Mouse (Mus musculus) left cerebral cortex, postnatal 25 days (tissue): Measurements from ENCODE around the gene Rffl. TPM values are rescaled to one million over a fixed set of nuclear protein-coding genes. Genes with fewer than 3 reads are reported as not detected.

Experiments used
- DNase-seq, 2 experiments: peaks; one replicate each; pipeline ENCODE4 v3.0.0; 2022; ENCODE audit warnings: low spot score in 2 of 2, mixed read lengths in 1 of 2
- intact Hi-C: fragments of 180-260 bp; cut with DNase I; formaldehyde crosslinking; loops from one replicate; pipeline ENCODE4 v1.15.1; 2025
- total RNA-seq, 2 experiments: library from RNA; stranded (reverse); gene quantifications; 2 replicates each; pipeline ENCODE4 v1.2.3; 2021

Gene Rffl
- 1 to 10 TPM; 8.6 to 9.7 TPM for total RNA-seq

DNA sequence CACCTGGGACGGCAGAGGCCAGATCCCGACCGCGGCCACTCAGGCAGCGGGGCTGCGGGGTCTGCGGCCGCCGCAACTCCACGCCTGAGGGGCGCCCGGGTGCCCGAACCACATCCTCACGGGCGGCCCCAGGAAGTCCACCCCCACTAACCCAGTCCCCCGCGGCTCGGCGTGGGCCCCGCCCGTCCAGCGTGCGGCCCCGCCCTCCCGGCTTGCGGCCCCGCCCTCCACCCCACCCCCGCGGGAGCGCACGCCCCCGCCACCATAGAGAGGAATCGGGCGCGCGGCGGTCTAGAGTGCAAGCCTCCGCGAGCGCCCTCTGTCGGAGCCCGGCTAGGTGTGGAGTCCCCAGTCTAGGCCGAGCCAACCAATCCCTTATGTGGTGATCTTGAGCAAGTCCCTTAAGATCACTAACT lies at the start of gene Rffl:
TSS of gene Rffl (minus strand) at position 180 of the 416 bp plus-strand sequence.
- intact Hi-C loops, result loop anchor here (1.0 to 5.0 kb wide), 3 partner anchors 37 to 484 kb away; partner anchors contain the start of genes Lig3, Nle1 and Tmem132e
- DNase-seq, result peak; percentile 93

DNA sequence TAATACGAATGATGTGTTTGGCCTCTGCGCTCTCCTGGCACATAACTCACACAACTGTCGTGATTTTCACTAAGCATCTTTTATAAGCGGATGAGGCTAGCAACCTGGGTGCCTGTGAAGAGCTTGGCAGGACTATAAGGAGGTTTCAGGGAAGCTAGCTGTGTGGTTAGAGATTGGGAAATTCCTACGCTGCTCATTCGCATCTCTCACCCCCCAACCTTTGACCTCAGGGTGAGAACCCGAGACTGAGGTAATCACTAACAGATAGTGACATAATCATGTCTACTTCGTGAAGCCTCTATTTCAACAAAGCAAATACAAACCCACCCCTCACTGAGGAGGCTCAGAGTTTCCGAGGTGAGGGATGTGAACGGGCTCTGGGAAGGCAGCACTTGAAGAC lies 49.8 kb upstream of the Rffl start:
- intact Hi-C loops, result no loop called here
- no peak for DNase-seq

DNA sequence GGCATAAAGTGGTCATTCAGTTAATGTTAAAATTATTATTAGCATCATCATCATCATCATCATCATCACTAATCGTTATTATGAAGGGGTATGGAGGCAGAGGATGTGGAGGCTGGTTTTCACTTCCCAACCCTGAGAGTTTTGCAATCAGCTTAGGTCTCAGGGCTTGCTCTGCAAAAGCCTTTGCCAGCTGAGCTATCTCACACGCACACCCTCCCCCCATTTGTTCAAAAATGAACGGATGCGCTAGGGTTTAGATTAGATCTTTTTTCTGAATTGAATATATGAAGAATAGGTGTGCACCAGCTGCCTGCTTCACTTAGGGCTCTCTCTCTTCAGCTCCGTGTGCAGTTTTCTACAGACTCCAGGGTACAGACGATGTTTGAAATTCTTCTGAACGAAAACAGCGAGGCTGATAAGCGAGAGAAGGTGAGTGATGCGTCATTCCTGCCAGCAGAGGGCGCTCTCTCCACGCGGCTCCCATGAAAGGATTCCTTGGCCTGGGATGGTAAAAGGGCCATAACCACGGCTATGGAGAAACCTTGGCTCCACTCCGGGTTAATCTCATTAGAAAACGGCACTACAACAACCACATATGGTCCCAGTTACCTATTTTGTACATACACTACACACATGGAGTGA lies 43.8 kb upstream of the Rffl start:
- DNase-seq, result peak; percentile 67 to 74
- intact Hi-C loops, result loop anchor here (1.0 to 5.0 kb wide), 2 partner anchors 277 to 347 kb away; no protein-coding TSS in a partner anchor

DNA sequence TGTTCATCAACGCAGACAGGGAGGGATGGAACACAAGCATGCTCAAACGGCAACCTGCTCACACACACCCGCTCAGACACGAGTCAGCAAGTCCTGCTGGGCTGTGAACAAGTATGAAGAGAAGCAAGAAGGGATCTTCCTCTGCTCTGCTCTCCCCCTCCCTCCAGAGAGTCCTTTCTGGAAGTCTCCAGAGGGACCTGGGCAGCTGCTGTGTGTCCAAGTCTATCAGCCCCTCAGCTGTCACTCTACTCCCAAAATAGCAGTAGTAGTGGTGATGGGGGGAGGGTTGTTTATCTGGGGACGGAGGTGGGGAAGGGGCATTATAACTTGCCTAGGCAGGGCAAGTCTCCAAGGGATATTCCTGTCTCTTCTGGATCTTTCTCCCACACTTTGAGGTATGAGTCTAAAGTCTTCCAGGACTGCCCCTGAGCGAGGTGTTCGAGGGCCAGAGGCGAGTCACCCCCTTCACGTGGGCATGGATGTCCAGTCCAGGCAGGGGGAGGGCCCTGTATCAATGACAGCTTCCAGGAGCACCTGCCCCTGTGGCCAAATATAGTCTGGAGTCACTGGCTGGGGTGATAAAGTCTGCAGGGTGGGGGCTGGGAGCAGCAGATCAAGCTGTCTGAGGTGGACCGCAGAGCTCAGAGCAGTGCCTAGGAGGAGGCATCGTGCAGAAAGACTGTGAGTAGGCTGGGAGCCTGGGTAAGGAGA lies 39.8 kb upstream of the Rffl start:
- intact Hi-C loops, result no loop called here
- no peak for DNase-seq

DNA sequence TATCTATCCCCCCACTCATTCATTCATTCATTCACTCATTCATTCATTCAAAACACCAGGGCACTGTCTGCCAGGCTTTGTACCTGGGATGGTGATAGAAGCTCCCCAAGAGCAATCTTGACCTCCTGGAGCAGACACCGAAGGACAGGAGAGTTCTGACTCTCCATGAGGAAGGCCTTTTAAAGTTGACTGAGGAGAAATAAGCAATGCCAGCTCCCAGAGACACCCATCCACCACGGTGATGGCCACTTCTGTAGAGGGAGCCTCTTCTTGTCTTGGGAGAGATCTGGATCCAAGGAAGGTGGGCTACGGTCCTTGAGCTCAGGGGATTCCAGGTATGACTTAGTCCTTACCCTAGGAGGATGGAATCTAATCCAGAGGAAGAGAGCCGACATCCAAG lies 39.2 kb upstream of the Rffl start, which contains the start of gene Unc45b:
TSS of gene Unc45b (plus strand) at position 301 of the 400 bp plus-strand sequence.
- DNase-seq, result no peak
- intact Hi-C loops, result no loop called here

DNA sequence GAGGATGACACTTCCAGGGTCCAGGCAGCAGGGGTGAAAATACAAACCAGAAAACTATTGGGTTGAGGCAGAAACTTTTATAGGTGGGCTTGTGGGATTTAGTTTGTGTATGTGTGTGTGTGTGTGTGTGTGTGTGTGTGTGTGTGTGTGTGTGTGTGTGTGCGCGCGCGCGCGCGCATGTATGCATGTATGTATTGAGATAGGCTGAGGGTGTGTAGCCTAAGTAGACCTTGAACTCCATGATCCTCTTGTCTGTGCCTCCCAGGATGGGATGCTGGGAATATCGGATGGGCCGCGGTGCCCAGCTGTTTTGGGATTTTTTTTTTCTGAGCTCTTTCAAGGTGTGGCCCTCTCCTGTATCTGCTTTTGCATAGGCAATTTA lies 37.6 kb upstream of the Rffl start:
- DNase-seq, result no peak
- intact Hi-C loops, result loop anchor here (1.0 kb wide), 1 partner anchor 37 kb away; the partner anchor contains the start of gene Rffl

DNA sequence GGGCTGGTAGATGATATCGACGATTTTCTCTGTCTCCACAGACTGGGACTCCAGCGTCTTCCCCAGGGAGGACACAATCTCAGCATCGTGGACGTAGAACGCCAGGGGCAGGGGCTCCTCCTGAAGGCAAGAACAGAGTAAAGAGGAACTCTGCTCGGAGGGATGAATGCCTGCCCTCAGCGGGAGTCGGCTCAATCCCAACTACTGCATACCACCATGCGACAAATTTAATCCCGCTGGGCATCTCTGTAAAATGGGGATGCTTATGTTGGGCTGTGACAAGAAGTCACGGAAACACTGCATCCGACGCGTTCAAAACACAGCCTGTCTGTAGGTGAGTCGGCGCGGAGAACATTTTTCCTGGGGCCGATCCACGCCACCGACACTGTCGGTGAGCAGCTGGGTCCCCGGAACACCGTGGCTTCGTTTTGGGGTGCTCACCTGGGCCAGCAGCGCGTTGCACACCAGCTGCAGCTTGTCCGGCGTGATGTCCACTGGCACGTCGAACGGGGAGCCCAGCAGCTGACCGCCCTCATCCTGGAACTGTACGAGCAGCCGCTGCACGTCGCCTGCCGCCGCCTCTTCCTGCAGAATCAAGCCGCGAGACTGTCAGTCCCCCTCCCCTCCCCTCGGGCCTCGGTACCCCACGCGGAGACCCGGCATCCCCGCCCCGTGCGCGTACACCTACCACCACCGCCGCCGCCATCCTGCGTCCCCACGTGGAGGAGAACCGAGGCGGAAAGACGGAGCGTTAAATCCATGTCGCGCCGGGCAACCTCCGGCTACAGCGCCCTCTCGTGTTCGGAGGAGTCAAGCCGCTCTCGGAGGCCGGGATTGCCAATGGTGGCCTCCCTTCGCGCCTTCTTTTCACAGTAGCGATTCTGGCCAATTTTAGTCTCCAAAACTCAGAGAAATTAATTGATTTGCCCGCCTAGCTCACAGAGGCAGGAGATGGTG lies 36.9 kb upstream of the Rffl start, which contains the start of gene Nle1:
TSS of gene Nle1 (minus strand) at position 761 of the 957 bp plus-strand sequence.
- DNase-seq, result peak; percentile 90 to 91
- intact Hi-C loops, result loop anchor here (1.0 kb wide), 1 partner anchor 37 kb away; the partner anchor contains the start of gene Rffl

DNA sequence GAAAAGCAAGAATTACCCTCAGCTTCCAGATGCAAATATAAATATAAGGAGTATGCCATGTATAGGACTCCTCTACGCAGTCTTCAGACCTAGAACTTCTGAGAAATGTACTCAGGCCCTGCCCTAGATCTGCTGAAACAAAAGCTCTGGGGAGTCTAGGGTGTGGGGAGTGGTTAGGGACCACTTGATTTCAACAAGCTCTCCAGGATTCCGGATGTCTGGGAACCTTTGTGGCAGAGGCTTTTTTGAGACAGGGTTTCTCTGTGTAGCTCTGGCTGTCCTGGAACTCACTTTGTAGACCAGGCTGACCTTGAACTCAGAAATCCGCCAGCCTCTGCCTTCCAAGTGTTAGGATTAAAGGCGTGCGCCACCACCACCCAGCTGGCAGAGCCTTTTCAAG lies 34.8 kb upstream of the Rffl start:
- intact Hi-C loops, result no loop called here
- no peak for DNase-seq

DNA sequence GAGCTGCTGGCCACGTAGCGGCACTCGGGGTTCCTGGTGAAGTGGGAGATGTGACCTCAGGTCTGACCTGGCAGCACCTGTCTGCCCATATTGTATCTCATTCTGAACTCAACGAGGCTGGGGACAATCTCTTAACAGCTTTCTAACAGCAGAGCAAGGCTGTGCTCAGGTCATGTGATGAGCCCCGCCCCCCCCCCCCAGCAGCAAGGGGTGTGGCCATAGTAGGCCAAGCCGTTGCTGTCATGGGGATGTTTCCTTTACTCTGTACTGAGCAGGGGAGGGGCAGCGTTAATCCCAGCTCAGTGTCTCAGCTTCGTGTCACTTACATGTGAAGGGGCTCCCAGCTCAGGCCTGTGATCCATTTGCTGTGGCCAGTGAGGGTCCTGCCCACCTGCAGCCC lies 33.9 kb upstream of the Rffl start:
- intact Hi-C loops, result no loop called here
- DNase-seq, result no peak

DNA sequence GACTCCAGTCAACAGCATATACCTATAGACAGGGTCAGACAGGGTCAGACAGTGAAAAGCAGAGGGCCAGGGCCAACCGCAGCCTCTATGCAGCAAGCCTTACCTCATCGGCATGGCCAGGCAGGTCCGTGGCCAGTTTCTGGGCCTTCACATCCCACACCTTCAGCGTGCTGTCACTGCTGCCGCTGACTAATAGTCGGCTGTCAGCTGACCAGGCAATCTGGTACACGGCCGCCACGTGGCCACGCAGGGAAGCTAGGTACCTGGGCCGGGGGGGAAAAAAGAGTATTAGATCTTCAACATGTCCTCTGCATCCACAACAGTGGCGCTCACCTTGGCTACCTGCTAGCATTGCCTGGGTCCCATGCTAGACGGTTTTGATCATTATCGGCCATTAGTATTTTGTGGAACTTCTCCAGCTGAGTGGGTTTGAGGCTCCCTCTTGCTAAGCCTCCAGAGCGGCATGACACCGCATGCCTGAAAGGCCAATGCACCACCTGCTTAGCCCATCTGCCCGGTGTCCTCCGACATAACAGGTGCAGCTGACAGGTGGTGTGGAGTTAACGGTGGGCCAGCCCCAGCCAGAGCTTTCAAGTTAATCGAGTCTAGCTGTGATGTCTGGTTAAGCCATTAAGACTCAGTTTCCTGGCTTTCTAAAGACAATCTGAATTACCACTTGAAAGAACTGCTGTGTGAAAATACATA lies 30.7 kb upstream of the Rffl start:
- intact Hi-C loops, result no loop called here

DNA sequence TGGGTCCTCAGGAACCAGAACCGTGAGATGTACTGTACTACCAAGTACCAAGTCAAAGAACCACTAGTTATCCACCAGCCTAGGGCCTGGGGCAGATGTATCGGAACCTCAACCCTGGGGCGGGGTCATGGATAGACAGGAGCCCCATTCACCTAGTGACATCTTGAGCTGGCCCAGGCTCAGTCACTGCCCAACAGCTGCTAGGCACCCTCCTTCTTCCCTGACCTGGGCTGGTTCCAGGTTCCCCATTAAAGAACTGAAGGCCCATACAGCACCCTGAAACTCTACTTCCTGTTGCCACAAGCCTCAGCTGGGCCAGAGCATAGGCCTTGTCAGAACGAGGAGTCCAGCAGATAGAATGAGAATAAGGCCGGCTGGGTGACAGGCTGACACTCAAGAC lies 28.7 kb upstream of the Rffl start:
- intact Hi-C loops, result no loop called here
- no peak for DNase-seq

More for the DNA sequence above, 30.7 kb upstream of the Rffl start:
- DNase-seq, result no peak

DNA sequence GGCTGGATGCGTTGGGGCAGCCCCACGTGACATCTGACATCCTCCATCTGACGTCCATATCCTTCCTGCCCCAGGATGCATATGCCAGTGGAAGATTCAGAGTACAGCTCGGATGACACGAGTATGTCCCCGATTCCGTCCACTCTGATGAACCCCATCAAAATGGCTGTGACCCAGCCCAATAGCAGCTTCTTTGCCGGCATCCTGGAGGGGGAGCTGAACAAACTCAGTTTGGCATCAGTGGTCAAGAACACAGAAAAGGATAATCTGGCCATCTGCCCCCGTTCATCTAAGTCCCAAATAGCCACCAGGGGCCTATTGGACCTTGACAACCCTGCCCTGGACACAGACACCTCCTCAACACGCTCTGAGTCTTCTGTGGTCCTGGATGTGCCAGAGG lies 26.5 kb upstream of the Rffl start:
- DNase-seq, result no peak
- intact Hi-C loops, result no loop called here

DNA sequence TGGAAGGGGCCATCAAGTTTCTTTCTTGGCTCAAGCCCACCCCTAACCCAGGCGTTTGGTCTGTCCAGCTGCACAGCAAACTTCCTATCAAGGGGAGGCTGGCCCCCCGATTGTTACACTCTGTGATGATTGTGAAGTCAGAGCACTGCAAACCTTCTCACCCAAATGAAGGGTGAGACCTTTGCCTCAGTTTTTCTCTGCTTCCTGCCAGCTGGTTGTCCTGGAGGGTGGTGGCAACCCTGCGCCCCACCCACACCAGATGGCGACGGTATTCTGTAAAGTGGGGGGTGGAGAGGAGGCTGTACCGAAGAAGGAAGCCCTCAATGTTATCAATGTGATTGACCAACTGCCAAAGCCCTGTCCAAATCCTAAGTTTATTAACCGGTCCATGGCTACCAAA lies 20.9 kb upstream of the Rffl start, which contains the start of gene Fndc8:
TSS of gene Fndc8 (plus strand) at position 189 of the 400 bp plus-strand sequence.
- intact Hi-C loops, result loop anchor here (2.0 to 5.0 kb wide), 3 partner anchors 279 to 895 kb away; no protein-coding TSS in a partner anchor
- DNase-seq, result no peak

DNA sequence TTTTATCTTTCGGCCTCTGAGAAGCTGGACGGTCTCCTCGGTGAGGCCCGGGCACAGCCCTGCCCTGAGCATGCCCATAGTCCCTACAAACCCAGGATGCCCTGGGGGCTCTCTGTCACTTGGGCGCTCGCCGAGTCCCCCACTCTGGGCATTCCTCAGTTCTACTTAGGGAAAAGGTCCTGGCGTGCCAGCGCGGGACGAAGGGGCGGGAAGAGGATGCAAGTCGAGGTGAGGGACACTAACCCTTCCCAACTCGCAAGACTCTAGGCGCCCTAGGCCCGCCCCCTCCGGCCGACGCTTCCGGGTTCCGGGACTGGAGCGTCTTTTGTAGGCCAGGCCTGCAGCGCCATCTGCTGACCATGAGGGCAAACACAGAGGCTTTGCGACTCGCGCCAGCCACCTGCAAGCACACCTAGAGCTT lies 19.3 kb upstream of the Rffl start, which contains the start of gene Rad51d:
TSS of gene Rad51d (minus strand) at position 273 of the 421 bp plus-strand sequence.
- intact Hi-C loops, result loop anchor here (1.0 to 5.0 kb wide), 4 partner anchors 144 to 893 kb away; no protein-coding TSS in a partner anchor
- peak; percentile 90 to 93 for DNase-seq

DNA sequence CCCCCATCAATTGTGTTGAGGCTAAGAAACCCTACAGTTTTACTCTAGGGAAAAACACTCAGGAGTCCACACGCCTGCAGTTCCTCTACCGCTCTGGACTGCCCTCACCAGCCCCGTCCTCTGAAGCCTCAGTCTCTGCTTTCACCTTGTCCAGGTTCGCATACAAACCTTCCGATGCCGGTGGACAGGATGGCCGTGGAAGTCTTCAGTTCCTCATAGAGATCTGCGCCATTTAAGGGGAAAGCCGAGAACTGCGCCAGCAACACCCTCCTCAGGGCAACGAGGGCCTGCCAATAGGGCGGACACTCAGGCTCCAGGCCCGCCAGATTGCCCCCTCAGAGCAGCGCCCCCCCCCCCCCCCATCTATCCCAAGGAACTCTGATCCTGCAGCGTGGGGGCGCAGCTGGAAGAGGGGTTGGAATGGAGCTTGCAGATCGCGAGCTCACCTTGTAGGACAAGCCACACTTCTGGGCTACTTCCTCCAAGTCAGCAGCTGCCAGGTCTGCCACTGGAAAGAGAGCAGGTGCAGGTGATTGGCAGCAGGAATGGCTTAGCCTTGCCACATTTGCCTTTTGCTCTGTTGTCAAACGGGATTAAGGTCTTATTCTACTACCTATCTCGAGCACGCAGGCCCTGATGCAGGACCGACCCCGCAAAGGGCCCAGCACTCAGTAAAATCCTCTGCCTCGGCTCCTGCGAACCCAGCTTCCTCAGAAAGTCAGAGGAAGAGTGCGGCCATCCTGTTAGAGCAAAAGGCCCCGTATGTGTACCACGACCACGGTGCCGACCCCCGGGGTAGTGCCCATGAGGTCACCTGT lies 18.7 kb upstream of the Rffl start:
- no peak for DNase-seq
- intact Hi-C loops, result loop anchor here (1.0 to 5.0 kb wide), 4 partner anchors 143 to 892 kb away; no protein-coding TSS in a partner anchor

DNA sequence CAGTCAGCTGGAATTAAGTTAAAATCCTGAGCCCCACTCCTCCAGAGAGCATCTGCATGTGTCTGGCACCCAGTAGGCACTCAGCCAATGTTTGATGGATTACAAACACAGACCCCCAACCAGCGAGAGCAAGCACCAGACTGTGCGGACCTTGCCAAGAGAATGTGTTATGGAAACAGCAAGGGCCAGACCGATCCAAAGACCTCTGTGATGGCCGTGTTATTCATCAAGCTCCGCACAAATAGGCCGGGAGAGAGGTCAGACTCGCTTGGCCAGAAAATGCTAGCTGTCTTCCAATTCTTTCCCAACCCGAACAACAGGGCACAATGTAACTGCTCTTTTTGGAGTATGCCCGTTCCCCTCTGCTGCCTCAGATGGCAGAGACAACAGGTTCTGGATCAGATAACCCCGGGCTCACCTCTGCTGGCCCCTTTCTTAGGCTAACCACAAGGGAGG lies 17.5 kb upstream of the Rffl start:
- DNase-seq, result no peak
- intact Hi-C loops, result no loop called here

DNA sequence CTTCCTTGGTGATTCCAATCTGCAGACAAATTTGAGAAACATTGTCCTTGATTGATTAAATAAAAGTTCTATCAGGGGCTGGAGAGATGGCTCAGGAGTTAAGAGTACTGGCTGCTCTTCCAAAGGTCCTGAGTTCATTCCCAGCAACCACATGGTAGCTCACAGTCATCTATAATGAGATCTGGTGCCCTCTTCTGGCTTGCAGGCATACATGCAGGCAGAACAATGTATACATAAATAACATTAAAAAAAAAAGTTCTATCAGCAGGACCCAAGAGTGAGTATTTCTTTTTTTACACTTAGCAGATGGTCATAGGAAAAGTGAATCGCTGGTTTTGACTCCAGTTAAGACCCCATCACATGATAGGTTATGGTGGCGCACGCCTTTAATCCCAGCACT lies 15.5 kb upstream of the Rffl start:
- DNase-seq, result no peak
- intact Hi-C loops, result no loop called here

DNA sequence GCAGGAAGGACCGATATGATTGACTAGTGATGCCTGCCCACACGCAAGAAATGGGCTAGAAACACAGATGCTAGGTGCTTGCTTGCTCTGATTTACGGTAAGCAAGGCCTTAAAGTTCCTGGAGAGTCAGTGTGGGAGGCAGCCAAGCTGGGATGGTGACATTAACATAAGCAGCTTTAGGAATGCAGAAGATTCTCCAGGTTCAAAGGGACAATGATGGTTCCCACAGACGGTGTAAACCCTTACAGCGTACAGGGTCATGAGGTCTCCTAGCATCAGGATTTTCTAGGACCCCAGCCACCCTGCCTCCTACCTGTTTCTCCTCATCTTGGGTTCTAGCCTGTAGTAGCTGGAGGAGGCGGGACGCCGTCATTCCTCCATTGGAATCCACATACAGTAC lies 12.2 kb upstream of the Rffl start:
- DNase-seq, result peak in 1 of 2 experiments; percentile 6
- intact Hi-C loops, result no loop called here
